Mouse (Mus musculus) T-helper 2 cell (primary cell): ENCODE results near the gene Serpina16.
"Not testable (repeated sequence)": the region's sequence is repeated elsewhere in the genome, so short reads cannot be mapped to it uniquely, and the experiment has no call there.

Source experiments
- in situ Hi-C: fragments of 300-600 bp; cut with MboI, MseI; formaldehyde crosslinking; loops from one replicate; pipeline ENCODE4 v1.15.1; 2025; ENCODE audit warnings: high pct_unique_total_duplicates

The Serpina16 gene

DNA sequence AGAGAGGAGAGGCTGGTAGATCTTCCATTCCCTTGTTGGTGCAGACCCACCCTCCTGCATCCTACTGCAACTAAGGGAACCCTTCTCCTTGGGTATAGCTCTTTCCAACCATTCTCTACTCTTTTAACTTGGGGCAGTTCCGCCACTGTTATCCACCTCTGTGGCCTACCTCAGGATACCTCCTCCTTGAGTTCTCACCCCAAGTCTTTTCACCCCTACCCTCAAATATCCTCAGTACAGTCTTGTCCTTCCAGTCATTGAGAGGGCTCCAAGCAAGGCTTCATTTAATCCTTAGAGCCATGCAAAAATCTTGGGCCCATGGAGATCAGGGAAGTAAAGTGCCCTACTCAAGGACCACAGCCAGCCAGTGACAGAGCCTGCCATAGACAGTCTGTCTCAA is at the start of gene Serpina16:
Serpina16 (minus strand) TSS at position 101 of the 400 bp plus-strand sequence.
- in situ Hi-C loops: no loop called here

DNA sequence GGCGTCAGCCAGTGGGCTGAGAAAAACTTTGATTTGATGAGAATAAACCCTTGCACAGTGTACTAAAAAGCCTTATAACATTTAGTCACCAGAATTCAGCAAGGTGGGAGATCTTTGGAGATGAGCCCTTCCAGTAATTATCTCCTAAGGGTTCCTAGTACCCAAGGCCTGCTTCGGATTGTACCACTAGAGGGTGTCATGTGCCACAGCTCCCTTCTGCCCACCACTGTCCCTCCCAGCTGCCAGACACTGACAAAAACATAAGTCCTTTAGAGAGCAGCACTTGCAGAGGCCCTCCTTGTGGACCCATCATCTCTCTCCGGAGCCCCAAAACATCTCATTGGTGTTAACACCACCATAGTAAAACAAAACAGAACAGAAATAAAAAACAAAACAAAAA is 35.6 kb upstream of the Serpina16 start:
- in situ Hi-C loops: no loop called here

- in situ Hi-C loops: no loop called here
Measured at GRCm38 (mm10) chr12:103710405-103710804, 34.5 kb upstream of the Serpina16 start.

GRCm38 (mm10) chr12:103706113-103706512 is 30.2 kb upstream of the Serpina16 start:
- in situ Hi-C loops: no loop called here

- in situ Hi-C loops: no loop called here
Measured at GRCm38 (mm10) chr12:103705547-103705946, 29.6 kb upstream of the Serpina16 start.

GRCm38 (mm10) chr12:103700144-103700750 is 24.3 kb upstream of the Serpina16 start:
- in situ Hi-C loops: no loop called here

GRCm38 (mm10) chr12:103695429-103695828 is 19.5 kb upstream of the Serpina16 start, which contains the start of gene Serpina1f:
TSS of gene Serpina1f (minus strand) at chr12:103695529.
- in situ Hi-C loops: no loop called here

- in situ Hi-C loops: no loop called here
Measured at GRCm38 (mm10) chr12:103688221-103688814, 12.4 kb upstream of the Serpina16 start.

DNA sequence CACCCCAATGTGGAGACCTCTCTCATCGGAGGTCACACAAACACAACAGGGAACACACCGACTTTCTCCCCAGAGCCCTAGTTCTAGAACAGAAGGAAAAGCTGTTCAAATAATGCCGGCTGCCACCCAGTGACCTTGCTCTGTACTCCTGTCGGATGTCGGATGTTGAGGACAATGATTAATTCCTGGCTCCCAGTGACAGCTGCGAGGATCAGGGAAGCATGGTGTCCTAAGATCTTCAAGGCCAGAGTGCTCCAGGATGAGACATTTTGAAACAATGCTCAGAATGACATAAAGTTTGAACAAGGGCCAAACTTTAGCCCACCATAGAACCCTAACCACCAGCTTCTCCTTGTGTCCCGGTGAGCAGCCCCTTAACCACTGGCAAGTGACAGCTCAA is 11.1 kb upstream of the Serpina16 start:
- in situ Hi-C loops: no loop called here

DNA sequence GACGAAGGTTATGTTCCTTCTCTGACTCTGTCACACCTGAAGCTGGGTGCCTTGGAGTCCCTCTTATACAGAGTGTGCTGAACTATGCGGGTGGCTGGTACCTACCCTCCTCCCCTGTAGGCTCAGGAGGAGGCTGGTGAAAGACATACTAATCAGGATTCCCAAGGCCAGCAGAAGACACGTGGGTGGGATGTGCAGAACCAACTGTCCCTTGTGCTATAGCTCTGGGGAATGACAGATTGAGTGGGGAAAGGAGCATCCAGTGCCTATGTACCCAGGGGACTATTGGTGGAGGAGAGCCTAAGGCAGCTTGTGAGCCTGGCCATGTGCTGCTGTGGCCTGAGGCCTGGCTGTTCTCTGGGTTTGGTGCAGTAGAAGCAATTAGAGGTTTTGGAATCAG is 10.1 kb upstream of the Serpina16 start:
- in situ Hi-C loops: no loop called here

- in situ Hi-C loops: no loop called here
Measured at GRCm38 (mm10) chr12:103685386-103685785, 9.4 kb upstream of the Serpina16 start.

DNA sequence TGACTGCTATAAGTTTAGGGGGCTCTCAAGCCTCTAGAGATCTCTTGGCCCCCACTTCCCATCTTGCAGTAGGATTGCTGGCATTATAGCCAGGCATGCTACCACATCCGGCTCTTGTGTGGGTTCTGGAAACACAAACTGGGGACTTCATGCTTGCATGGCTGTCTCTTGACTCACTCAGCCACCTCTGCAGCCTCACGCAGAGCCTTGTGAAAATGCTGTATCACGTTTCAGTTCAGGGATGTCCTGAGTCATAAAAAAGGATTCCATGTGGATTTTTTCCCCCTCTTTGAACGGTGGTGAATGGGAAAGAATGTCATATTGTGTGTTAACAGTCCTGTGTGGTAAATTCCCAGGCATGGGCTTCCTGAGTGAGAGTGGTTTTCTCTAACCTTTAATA is 7.8 kb upstream of the Serpina16 start:
- in situ Hi-C loops: no loop called here

DNA sequence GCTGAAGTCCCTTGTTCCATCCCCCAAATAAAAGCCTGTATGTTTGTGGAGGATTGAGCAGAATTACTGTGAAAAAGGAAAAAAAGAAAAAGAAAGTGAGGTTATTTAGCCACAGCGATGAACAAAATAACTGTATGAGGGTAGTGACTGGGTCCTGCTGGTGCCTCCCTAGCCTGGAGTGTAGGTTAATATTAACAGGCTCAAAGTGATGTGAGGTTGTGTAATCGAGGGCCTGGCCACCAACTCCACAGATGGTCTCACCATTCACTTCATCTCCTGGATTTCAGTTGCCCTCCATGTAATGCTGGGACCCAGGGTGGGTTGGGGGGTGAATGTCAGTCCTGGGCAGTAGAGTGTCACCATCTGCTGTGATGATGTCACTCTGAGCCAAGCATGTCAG is 5.8 kb upstream of the Serpina16 start:
- in situ Hi-C loops: no loop called here

GRCm38 (mm10) chr12:103681169-103681568 is 5.2 kb upstream of the Serpina16 start:
- in situ Hi-C loops: no loop called here

- in situ Hi-C loops: not testable (repeated sequence)
Measured at GRCm38 (mm10) chr12:103679853-103680252, 3.9 kb upstream of the Serpina16 start.

DNA sequence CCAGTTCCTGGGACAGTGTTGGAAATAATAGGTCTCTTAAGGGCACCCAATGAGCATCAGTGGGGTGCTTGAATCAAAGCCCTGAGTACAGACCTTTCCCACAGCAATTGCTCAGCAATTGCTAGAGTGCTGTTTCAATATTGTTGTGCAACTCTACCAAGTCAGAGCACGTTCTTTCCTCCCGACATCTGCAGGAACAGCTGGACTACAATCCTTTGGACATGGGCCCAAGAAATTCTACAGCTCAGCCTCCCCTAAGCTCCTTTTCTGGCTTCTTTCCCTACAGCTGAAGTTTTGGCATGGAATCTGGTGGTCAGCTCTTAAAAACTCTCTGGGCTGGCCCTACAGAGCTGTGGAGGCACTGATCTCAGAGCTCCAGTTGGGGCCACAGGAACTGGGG is 2.8 kb downstream of the Serpina16 start:
- in situ Hi-C loops: no loop called here

GRCm38 (mm10) chr12:103671483-103671882 is 4.5 kb downstream of the Serpina16 start:
- in situ Hi-C loops: no loop called here

GRCm38 (mm10) chr12:103670964-103671363 is 5.0 kb downstream of the Serpina16 start:
- in situ Hi-C loops: no loop called here

DNA sequence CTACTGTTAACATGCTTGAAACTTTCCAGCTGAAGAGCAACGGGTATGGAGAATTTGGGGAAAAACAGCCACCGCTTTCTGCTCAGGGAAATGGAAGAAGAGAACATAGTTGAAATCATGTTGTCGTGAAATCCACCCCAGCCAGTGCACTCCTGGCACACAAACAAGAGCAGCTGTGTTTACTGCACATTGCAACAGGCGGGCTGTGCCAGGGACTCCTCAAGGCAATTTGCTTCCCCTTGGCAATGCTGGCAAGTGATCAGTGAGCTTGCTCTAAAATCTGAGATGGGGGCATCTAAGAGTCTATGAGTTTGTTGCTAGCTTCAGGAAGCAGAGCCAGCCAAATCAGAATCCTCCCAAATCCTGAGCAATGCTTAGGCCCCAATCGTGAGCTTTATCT is 5.6 kb downstream of the Serpina16 start:
- in situ Hi-C loops: no loop called here

- in situ Hi-C loops: no loop called here
Measured at GRCm38 (mm10) chr12:103665286-103665685, 10.7 kb downstream of the Serpina16 start.

GRCm38 (mm10) chr12:103662053-103662452 is 13.9 kb downstream of the Serpina16 start:
- in situ Hi-C loops: not testable (repeated sequence)

DNA sequence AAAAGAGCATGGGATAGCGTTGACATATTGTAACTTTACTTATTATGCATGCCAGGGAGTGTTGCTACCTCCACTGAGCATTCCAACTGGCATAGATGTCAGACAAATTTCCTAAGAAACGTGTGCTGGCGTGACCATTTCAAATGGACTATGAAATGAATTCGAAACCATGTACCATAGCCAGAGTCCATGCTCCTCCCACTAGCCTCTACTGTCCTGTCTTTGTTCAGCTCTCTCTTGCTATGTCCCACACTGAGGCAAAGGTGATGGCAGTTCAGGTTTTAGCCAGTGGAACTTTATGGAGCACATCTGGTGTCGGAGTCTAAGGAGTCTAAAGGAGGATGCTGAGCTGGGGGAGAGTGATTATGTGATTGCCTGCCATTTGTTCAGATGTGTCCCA is 15.9 kb downstream of the Serpina16 start:
- in situ Hi-C loops: no loop called here

DNA sequence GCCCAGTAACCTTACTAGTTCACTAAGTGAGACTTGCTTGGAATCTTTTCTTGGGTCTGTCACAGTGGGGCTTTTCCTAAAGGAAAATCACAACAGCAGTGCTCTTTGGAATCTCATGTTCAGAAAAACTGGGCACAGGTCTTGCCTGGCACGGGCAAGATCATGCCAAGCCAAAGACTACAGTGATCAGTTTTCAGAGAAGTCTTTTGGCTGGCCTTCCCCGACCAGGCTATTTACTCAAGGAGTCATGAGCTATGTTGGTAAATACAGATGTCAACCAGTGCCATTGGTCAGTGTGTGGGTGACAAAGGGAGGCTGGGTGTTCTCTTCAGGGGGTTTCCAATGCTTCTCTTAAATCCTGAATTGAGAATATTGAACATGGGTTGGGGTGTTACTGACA is 16.8 kb downstream of the Serpina16 start:
- in situ Hi-C loops: no loop called here

- in situ Hi-C loops: no loop called here
Measured at GRCm38 (mm10) chr12:103657991-103658390, 17.9 kb downstream of the Serpina16 start.
